Mouse (Mus musculus) forebrain, embryonic 11.5 days (tissue): Measurements from ENCODE around the gene Anks4b. TPM values are rescaled to one million over a fixed set of nuclear protein-coding genes. Genes with fewer than 3 reads are reported as not detected.

ENCODE experiments used
- ATAC-seq: fragments of 200-750 bp; cut with Nextera tagmentation; replicated peaks from 2 replicates; pipeline ENCODE4 v1.8.0; 2017; ENCODE audit warnings: moderate TSS enrichment; ENCODE audit not compliant: low FRiP score
- DNase-seq: peaks from one replicate; pipeline ENCODE4 v3.0.0-alpha.2; 2017; ENCODE audit warnings: low spot score
- H3K27ac ChIP-seq: fragments of 300-500 bp; sonication (generic); 2 replicates; pipeline ENCODE4 v1.5.1; 2014; ENCODE audit warnings: low read depth, low read length
- H3K27me3 ChIP-seq: fragments of 300-500 bp; sonication (generic); 2 replicates; pipeline ENCODE4 v1.6.1; 2014; ENCODE audit warnings: mild to moderate bottlenecking, low read length, mixed read lengths; ENCODE audit not compliant: control insufficient read depth, insufficient read depth
- H3K36me3 ChIP-seq: fragments of 300-500 bp; sonication (generic); 2 replicates; pipeline ENCODE4 v1.6.1; 2014; ENCODE audit warnings: mild to moderate bottlenecking, low read length, moderate library complexity, mixed read lengths; ENCODE audit not compliant: control insufficient read depth, insufficient read depth
- H3K4me1 ChIP-seq: fragments of 300-500 bp; sonication (generic); replicated peaks from 2 replicates; pipeline ENCODE4 v1.6.1; 2014; ENCODE audit warnings: low read length, mixed read lengths; ENCODE audit not compliant: control insufficient read depth, insufficient read depth
- H3K4me2 ChIP-seq: fragments of 300-500 bp; sonication (generic); 2 replicates; pipeline ENCODE4 v1.6.1; 2014; ENCODE audit warnings: low read depth, mild to moderate bottlenecking, low read length, moderate library complexity, mixed read lengths; ENCODE audit not compliant: severe bottlenecking
- H3K4me3 ChIP-seq: fragments of 300-500 bp; sonication (generic); 2 replicates; pipeline ENCODE4 v1.5.1; 2014; ENCODE audit warnings: low read depth, low read length
- H3K9ac ChIP-seq: fragments of 300-500 bp; sonication (generic); 2 replicates; pipeline ENCODE4 v1.6.1; 2014; ENCODE audit warnings: low read length
- H3K9me3 ChIP-seq: fragments of 300-500 bp; sonication (generic); 2 replicates; pipeline ENCODE4 v1.6.1; 2016; ENCODE audit warnings: low read length, mixed read lengths; ENCODE audit not compliant: control insufficient read depth
- WGBS: fragments of 180-500 bp; shearing (Covaris S2); extraction: QIAGEN DNeasy Blood & Tissue Kit; methylation state at CpG from one replicate; pipeline ENCODE4 v1.1.7; 2014; 5-methylcytosine and 5-hydroxymethylcytosine counted together
- polyA plus RNA-seq: library from polyadenylated mRNA; unstranded; fragments of >200 nt; fragmentation: Nextera tagmentation; extraction: Ambion mirVana; gene quantifications from 2 replicates; pipeline ENCODE4 v1.2.1, GENCODE M21; 2014

Anks4b gene
- polyA plus RNA-seq, 1 experiment from 2014 or later, result not detected

- 92% methylated on average over 6 of the region's 6 CpGs for WGBS
- H3K9me3 ChIP-seq, result no peaks in the 10 kb centered on the region
Observed at GRCm38 (mm10) chr7:120192816-120193215, 19.2 kb downstream of the Anks4b start.

GRCm38 (mm10) chr7:120195207-120195606 lies 21.5 kb downstream of the Anks4b start:
- 0 out of 2 replicates have a peak, but pooled peaks cover 2% of the 10 kb centered on the region for H3K27me3 ChIP-seq
- DNase-seq, result no peak
- H3K4me1 ChIP-seq, result no peaks in the 10 kb centered on the region
- 56% methylated on average over 4 of the region's 4 CpGs for WGBS
- no peak overlapping the region for H3K4me2 ChIP-seq
- no peaks in the 10 kb centered on the region for H3K9me3 ChIP-seq
- H3K9ac ChIP-seq, result no peak overlapping the region
- no peaks in the 10 kb centered on the region for H3K36me3 ChIP-seq
- H3K27ac ChIP-seq, result no peak overlapping the region
- ATAC-seq, result no peak
- H3K4me3 ChIP-seq, result no peak overlapping the region

More at GRCm38 (mm10) chr7:120192816-120193215, 19.2 kb downstream of the Anks4b start:
- no peaks in the 10 kb centered on the region for H3K27me3 ChIP-seq
- no peak for ATAC-seq
- H3K36me3 ChIP-seq, result no peaks in the 10 kb centered on the region
- H3K9ac ChIP-seq, result no peak overlapping the region
- H3K4me1 ChIP-seq, result no peaks in the 10 kb centered on the region
- DNase-seq, result no peak
- H3K4me3 ChIP-seq, result no peak overlapping the region
- H3K4me2 ChIP-seq, result no peak overlapping the region
- no peak overlapping the region for H3K27ac ChIP-seq

- no peak overlapping the region for H3K9ac ChIP-seq
- peaks cover 18% of the 10 kb centered on the region for H3K27me3 ChIP-seq
- H3K36me3 ChIP-seq, result no peaks in the 10 kb centered on the region
- WGBS, result under 1% methylated on average over 14 of the region's 14 CpGs
- no peaks in the 10 kb centered on the region for H3K9me3 ChIP-seq
- peak overlapping the region; percentile 16 for H3K4me3 ChIP-seq
- ATAC-seq (no peak), DNase-seq (no peak)
- peak overlapping the region; percentile 37 for H3K4me2 ChIP-seq
- H3K4me1 ChIP-seq, result peaks cover 4% of the 10 kb centered on the region; the same call in 1 of the 2 replicates
- H3K27ac ChIP-seq, result no peak overlapping the region
Observed at GRCm38 (mm10) chr7:120201231-120201744, 27.6 kb downstream of the Anks4b start.

GRCm38 (mm10) chr7:120201771-120202170 lies 28.1 kb downstream of the Anks4b start, which contains the start of gene Crym:
TSS of gene Crym (minus strand) at chr7:120202111.
- no peaks in the 10 kb centered on the region for H3K9me3 ChIP-seq
- peaks cover 18% of the 10 kb centered on the region for H3K27me3 ChIP-seq
- H3K27ac ChIP-seq, result no peak within 1 kb of the TSS
- ATAC-seq (no peak), DNase-seq (no peak)
- H3K36me3 ChIP-seq, result no peaks in the 10 kb centered on the region
- WGBS, result 4% methylated on average over 26 of the region's 26 CpGs
- peak within 1 kb of the TSS; percentile 37 for H3K4me2 ChIP-seq
- no peak within 1 kb of the TSS for H3K9ac ChIP-seq
- peaks cover 4% of the 10 kb centered on the region; the same call in 1 of the 2 replicates for H3K4me1 ChIP-seq
- peak within 1 kb of the TSS; percentile 16 for H3K4me3 ChIP-seq

- H3K27ac ChIP-seq, result no peak within 1 kb of the TSS
- no peak within 1 kb of the TSS for H3K4me3 ChIP-seq
- H3K9me3 ChIP-seq, result no peaks in the 10 kb centered on the region
- H3K27me3 ChIP-seq, result peaks cover 18% of the 10 kb centered on the region
- H3K4me2 ChIP-seq, result no peak within 1 kb of the TSS
- WGBS, result 4% methylated on average over 26 of the region's 26 CpGs
- peaks cover 4% of the 10 kb centered on the region; the same call in 1 of the 2 replicates for H3K4me1 ChIP-seq
- peak; percentile 87 for ATAC-seq
- H3K36me3 ChIP-seq, result no peaks in the 10 kb centered on the region
- no peak within 1 kb of the TSS for H3K9ac ChIP-seq
- peak; percentile 89 for DNase-seq
Observed at GRCm38 (mm10) chr7:120203789-120204188, 30.1 kb downstream of the Anks4b start, which contains the start of gene Abca14. TSS of gene Abca14 (plus strand) at chr7:120203961.

GRCm38 (mm10) chr7:120205989-120206388 lies 32.3 kb downstream of the Anks4b start:
- DNase-seq, result no peak
- Histone ChIP-seq H3K4me1 (peaks cover 4% of the 10 kb centered on the region; the same call in 1 of the 2 replicates), H3K27me3 (peaks cover 11% of the 10 kb centered on the region), H3K4me2 (no peak overlapping the region), H3K36me3 (no peaks in the 10 kb centered on the region), H3K4me3 (no peak overlapping the region), H3K9ac (no peak overlapping the region), H3K27ac (no peak overlapping the region), H3K9me3 (no peaks in the 10 kb centered on the region)
- no peak for ATAC-seq
- WGBS, result 81% methylated on average over 9 of the region's 9 CpGs

GRCm38 (mm10) chr7:120228541-120228940 lies 54.9 kb downstream of the Anks4b start:
- H3K4me2 ChIP-seq, result no peak overlapping the region
- no peaks in the 10 kb centered on the region for H3K9me3 ChIP-seq
- ATAC-seq (no peak), DNase-seq (no peak)
- no peak overlapping the region for H3K9ac ChIP-seq
- no peak overlapping the region for H3K27ac ChIP-seq
- no peaks in the 10 kb centered on the region for H3K27me3 ChIP-seq
- no peak overlapping the region for H3K4me3 ChIP-seq
- no peaks in the 10 kb centered on the region for H3K36me3 ChIP-seq
- H3K4me1 ChIP-seq, result no peaks in the 10 kb centered on the region
